Mouse (Mus musculus) limb, embryonic 14.5 days (tissue): ENCODE results near the gene Dab1. TPM values are rescaled to one million over a fixed set of nuclear protein-coding genes. Genes with fewer than 3 reads are reported as not detected.

Experiments used
- ATAC-seq: fragments of 200-750 bp; cut with Nextera tagmentation; 2 replicates; pipeline ENCODE4 v1.8.0; 2017; ENCODE audit warnings: low read depth, moderate number of reproducible peaks, moderate TSS enrichment; ENCODE audit not compliant: low FRiP score
- DNase-seq: peaks from one replicate; pipeline ENCODE4 v3.0.0-alpha.2; 2015; ENCODE audit warnings: low spot score
- H3K27ac ChIP-seq: fragments of 300-500 bp; sonication (generic); replicated peaks from 2 replicates; pipeline ENCODE4 v1.5.1; 2014; ENCODE audit warnings: low read depth, mild to moderate bottlenecking, low read length, moderate library complexity, mixed read lengths
- H3K27me3 ChIP-seq: fragments of 300-500 bp; sonication (generic); 2 replicates; pipeline ENCODE4 v1.6.1; 2014; ENCODE audit warnings: low read length, mixed read lengths; ENCODE audit not compliant: control insufficient read depth, insufficient read depth
- H3K36me3 ChIP-seq: fragments of 300-500 bp; sonication (generic); 2 replicates; pipeline ENCODE4 v1.6.1; 2014; ENCODE audit warnings: mild to moderate bottlenecking, low read length, moderate library complexity, mixed read lengths; ENCODE audit not compliant: control insufficient read depth, insufficient read depth
- H3K4me1 ChIP-seq: fragments of 300-500 bp; sonication (generic); 2 replicates; pipeline ENCODE4 v1.6.1; 2014; ENCODE audit warnings: antibody characterized with exemption, low read length, mixed read lengths; ENCODE audit not compliant: control insufficient read depth, insufficient read depth
- H3K4me2 ChIP-seq: fragments of 300-500 bp; sonication (generic); replicated peaks from 2 replicates; pipeline ENCODE4 v1.6.1; 2014; ENCODE audit warnings: low read depth, mild to moderate bottlenecking, low read length, moderate library complexity; ENCODE audit not compliant: severe bottlenecking
- H3K4me3 ChIP-seq: fragments of 300-500 bp; sonication (generic); replicated peaks from 2 replicates; pipeline ENCODE4 v1.5.1; 2014; ENCODE audit warnings: low read length
- H3K9ac ChIP-seq: fragments of 300-500 bp; sonication (generic); 2 replicates; pipeline ENCODE4 v1.6.1; 2014; ENCODE audit warnings: mild to moderate bottlenecking, low read depth, low read length, moderate library complexity; ENCODE audit not compliant: severe bottlenecking
- H3K9me3 ChIP-seq: fragments of 300-500 bp; sonication (generic); 2 replicates; pipeline ENCODE4 v1.6.1; 2016; ENCODE audit warnings: low read length; ENCODE audit not compliant: control insufficient read depth
- POLR2A ChIP-seq: fragments of 200-500 bp; IDR thresholded peaks from 2 replicates; pipeline ENCODE4 v1.8.0; 2012; ENCODE audit warnings: inconsistent platforms, mild to moderate bottlenecking, moderate library complexity, borderline replicate concordance; ENCODE audit not compliant: insufficient read depth, insufficient read length; ENCODE audit errors: extremely low read depth
- WGBS: fragments of 180-500 bp; shearing (Covaris S2); extraction: QIAGEN DNeasy Blood & Tissue Kit; methylation state at CpG from one replicate; pipeline ENCODE4 v1.1.7; 2014; 5-methylcytosine and 5-hydroxymethylcytosine counted together
- polyA plus RNA-seq, 2 experiments: library from polyadenylated mRNA; depleted of rRNA in 1 of 2; stranded (reverse) in 1 of 2; unstranded in 1 of 2; fragments of >200 nt; fragmentation: Nextera tagmentation in 1 of 2; extraction: Ambion mirVana in 1 of 2; gene quantifications; 2 replicates each; pipeline versions ENCODE4 v1.2.1 to v1.2.3; 2012 to 2014

Gene Dab1
- polyA plus RNA-seq, 2 experiments, result 5.5 to 12.1 TPM

- Histone ChIP-seq H3K4me3 (no peak overlapping the region), H3K36me3 (no peaks in the 10 kb centered on the region), H3K9ac (no peak overlapping the region), H3K9me3 (no peaks in the 10 kb centered on the region), H3K4me2 (no peak overlapping the region), H3K27ac (no peak overlapping the region), H3K4me1 (no peaks in the 10 kb centered on the region), H3K27me3 (no peaks in the 10 kb centered on the region)
- no peak for ATAC-seq
- 28% methylated on average over 1 of the region's 1 CpGs for WGBS
- no peak for TF ChIP-seq POLR2A
- DNase-seq, result no peak
Measured at GRCm38 (mm10) chr4:103661386-103661785, 42.2 kb downstream of the Dab1 start.

- Histone ChIP-seq H3K36me3 (no peaks in the 10 kb centered on the region), H3K4me1 (no peaks in the 10 kb centered on the region), H3K27ac (no peak overlapping the region), H3K9ac (no peak overlapping the region), H3K9me3 (no peaks in the 10 kb centered on the region), H3K4me2 (no peak overlapping the region), H3K4me3 (no peak overlapping the region), H3K27me3 (no peaks in the 10 kb centered on the region)
- ATAC-seq (no peak), DNase-seq (no peak)
- WGBS, result 34% methylated on average over 4 of the region's 4 CpGs
- TF ChIP-seq POLR2A, result no peak
Measured at GRCm38 (mm10) chr4:103667438-103667837, 48.3 kb downstream of the Dab1 start.

GRCm38 (mm10) chr4:103677195-103677594 lies 58.0 kb downstream of the Dab1 start:
- Histone ChIP-seq H3K4me1 (no peaks in the 10 kb centered on the region), H3K4me2 (no peak overlapping the region), H3K4me3 (no peak overlapping the region), H3K9me3 (no peaks in the 10 kb centered on the region), H3K27me3 (no peaks in the 10 kb centered on the region), H3K36me3 (no peaks in the 10 kb centered on the region), H3K9ac (no peak overlapping the region), H3K27ac (no peak overlapping the region)
- TF ChIP-seq POLR2A, result no peak
- no peak for ATAC-seq
- no peak for DNase-seq
- 76% methylated on average over 1 of the region's 1 CpGs for WGBS

- 91% methylated on average over 6 of the region's 6 CpGs for WGBS
- no peak overlapping the region for H3K27ac ChIP-seq
- ATAC-seq (no peak), DNase-seq (no peak)
- no peak overlapping the region for H3K9ac ChIP-seq
- TF ChIP-seq POLR2A, result no peak
- no peaks in the 10 kb centered on the region for H3K4me1 ChIP-seq
- H3K36me3 ChIP-seq, result no peaks in the 10 kb centered on the region
- H3K27me3 ChIP-seq, result no peaks in the 10 kb centered on the region
- no peak overlapping the region for H3K4me3 ChIP-seq
- no peaks in the 10 kb centered on the region for H3K9me3 ChIP-seq
- no peak overlapping the region for H3K4me2 ChIP-seq
Measured at GRCm38 (mm10) chr4:103678501-103678900, 59.3 kb downstream of the Dab1 start.

DNA sequence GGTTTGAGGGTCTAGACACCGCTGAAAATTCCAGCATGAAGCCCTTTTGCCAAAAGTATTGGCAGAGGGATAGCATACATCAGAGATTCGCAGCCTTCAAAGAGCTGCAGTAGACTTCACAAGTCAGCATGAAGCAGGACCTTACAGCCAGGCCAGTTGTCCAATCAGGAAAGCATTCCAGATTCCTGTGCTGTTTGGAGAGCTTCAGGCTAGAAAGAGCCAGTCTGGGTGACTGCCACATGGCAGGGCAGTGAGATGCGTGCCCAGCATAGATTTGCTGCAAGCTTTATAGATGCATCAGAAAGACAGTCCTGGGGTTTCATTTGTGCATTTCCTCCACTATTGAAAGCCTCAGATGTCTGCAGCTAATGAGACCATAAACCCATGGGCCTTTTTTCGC lies 66.0 kb downstream of the Dab1 start:
- 65% methylated on average over 4 of the region's 4 CpGs for WGBS
- Histone ChIP-seq H3K36me3 (no peaks in the 10 kb centered on the region), H3K9ac (no peak overlapping the region), H3K9me3 (no peaks in the 10 kb centered on the region), H3K27me3 (no peaks in the 10 kb centered on the region), H3K4me2 (no peak overlapping the region), H3K4me3 (no peak overlapping the region), H3K4me1 (no peaks in the 10 kb centered on the region), H3K27ac (no peak overlapping the region)
- TF ChIP-seq POLR2A, result no peak
- ATAC-seq, result no peak
- DNase-seq, result no peak

DNA sequence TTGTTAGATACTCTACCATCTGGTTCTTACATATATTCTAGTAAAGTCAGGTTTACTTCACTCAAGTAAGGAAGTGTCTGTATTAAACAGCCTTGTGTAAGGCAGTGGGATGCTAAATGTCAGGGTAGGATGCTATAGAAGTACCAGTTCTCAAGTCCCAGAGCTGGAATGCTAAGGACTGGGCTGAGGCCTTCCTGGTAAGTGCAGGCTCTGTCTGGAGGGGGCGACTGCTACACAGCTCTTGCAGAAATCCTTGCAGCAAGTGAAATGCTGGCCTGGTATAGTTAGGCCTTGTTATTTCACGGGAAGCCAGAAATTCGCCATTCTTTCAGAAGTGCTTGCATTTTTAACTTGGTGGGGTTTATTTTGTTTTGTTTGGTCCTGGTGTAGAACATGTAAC lies 72.6 kb downstream of the Dab1 start:
- Histone ChIP-seq H3K4me2 (no peak overlapping the region), H3K27ac (no peak overlapping the region), H3K9ac (no peak overlapping the region), H3K4me1 (no peaks in the 10 kb centered on the region), H3K36me3 (no peaks in the 10 kb centered on the region), H3K27me3 (no peaks in the 10 kb centered on the region), H3K4me3 (no peak overlapping the region), H3K9me3 (no peaks in the 10 kb centered on the region)
- no peak for TF ChIP-seq POLR2A
- WGBS, result 65% methylated on average over 3 of the region's 3 CpGs
- DNase-seq, result no peak
- no peak for ATAC-seq
